Mouse (Mus musculus) retina, embryonic 14.5 days (tissue): ENCODE measurements at regions not wholly inside any gene's neighbourhood (a gene's known extent, or its start where the extent isn't known, plus 50 kb on each side); places are given as distances from the start of the nearest gene placed in this dataset.

Experiments
- DNase-seq: peaks from one replicate; pipeline ENCODE4 v3.0.0-alpha.2; 2015; ENCODE audit warnings: low spot score

DNA sequence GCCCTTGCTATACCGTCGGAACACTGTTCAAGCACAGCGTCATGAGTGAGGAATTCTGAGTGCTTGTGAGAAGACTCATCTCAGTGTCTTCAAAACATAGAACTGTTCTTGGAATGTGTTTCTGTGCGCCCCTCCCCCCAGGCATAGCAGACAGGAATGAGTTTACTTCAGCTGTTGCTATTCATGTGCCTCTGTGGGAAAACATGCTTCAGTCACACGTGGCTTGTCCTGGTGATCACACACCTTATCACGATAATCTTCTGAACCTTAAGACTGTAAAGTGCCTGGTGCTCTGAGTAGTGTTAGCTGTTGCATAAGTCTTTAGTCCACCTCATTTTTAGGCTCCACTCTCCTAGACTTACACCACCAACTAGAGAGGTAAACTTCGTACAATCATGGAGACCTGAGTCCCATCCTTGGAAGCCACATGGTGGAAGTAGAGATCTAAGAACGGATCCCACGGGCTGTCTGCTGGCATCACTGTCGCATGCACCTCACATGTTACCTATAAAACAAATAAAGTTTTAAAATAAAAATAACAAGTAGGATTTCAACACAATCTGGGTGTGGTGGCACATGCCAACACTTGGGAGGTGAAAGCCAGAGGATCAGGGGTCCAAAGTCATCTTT lies 1143.8 kb downstream of the 4930447A16Rik start:
- DNase-seq = no peak

DNA sequence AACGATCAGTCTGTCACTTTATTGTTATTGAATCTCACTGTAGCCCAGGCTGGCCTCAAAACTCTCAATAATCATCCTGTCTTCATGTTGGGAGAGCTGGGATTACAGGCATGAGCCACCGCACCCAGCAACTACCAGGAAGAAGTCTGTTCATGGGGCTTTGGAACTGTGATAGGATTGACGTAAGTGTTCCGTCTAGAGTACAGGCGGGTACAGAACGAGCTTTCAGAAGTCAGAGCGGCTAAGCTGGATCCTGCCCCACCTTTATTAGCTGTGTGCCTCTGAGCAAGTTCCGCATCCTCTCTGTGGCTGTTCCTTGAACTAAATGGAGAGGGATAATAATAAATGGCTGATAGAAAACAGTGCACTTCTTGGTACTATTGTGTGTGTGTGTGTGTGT lies 1144.8 kb downstream of the 4930447A16Rik start:
- no peak for DNase-seq

DNA sequence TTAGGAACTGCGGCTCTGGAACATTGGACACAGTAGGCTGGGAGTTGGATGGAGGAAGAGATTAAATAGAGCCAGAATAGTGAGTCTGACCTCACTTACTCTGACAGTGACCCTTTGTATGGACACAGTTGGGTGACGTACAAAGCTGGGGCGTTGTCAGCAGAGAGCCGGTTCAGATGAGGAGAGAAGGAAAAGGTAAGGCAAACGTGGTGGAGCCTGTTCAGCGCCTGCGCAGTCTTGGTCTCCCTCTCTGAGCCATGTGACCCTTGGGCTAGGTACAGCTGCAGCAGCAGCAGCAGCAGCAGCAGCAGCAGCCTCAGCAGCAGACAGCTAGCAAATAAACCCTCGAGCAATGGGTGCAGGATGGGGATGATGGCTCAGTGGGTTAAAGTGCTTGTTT lies 1145.4 kb downstream of the 4930447A16Rik start:
- DNase-seq = no peak

DNA sequence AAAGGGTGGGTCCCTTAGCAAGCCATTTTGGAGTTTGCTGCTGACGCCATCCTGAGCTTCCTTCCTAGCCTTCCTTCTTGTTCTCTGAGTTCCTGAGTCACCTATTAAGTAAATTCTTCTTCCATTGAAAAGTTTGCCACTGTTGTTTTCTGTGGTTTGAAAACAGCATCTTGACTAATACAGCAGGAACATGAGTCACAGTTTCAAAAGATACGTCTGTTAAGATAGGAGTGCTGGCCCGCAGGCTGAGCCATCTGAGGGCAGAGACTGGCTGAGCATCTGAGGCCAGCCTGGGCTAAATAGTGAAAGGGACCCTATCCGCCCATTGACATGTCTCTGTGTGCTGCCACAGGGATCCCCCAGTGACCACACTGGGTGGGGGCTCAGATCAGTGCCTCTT lies 1147.3 kb downstream of the 4930447A16Rik start:
- no peak for DNase-seq

DNA sequence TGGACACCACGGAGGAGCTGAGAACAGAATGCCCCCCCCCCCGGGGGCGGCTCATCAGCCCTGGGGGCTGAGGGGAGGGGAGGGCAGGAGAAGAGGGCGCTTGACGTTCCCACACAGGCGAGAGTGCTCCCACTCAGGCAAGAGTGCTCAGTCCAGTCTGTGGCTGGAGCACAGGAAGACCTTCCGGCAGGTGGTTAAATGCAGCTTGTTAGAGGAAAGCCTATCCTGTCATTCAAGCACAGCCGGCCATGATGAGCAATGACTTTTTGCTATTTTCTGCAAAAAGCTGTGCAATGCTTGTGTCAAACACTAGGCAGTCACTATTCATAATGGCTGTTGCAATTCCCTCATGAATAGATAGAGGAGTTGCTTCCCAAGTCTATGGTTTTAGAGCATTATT lies 1149.1 kb downstream of the 4930447A16Rik start:
- DNase-seq = no peak

DNA sequence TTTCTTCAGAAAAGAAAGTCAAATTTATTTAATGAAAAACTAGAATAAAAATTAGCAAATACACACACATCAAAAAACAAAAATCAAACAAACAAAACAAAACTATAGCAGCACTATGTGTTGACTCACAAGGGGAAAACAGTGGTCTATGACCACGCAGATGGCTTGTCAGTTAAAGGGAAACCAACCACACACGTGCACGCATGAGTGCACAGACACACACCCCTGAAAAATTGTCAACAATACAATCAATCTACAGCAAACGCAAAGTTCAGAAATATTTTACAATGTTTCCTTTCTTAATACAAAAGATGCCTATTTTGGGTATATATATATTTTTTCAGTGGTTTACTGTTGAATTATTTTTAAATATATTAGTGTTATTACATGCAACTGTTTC lies 1149.9 kb downstream of the 4930447A16Rik start:
- DNase-seq = no peak

DNA sequence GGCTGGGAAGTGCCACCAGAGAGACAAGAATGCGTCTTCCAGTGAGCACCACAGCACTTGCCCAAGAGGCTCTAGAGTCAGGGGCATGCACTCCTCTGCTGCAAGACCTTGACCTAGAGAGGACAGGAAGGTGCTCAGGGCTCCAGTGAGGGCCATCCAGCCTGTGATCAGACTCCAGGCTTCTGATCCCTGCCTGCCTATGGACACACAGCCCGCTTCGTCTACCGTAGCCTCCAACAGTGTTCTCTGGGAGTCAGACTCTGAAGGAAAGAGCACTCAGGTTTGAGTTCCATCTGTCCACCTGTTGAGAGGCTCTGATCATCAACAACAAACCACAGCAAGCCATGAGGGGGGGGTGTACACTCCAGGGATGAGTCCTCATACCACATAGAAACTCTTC lies 1152.3 kb downstream of the 4930447A16Rik start:
- DNase-seq = no peak

DNA sequence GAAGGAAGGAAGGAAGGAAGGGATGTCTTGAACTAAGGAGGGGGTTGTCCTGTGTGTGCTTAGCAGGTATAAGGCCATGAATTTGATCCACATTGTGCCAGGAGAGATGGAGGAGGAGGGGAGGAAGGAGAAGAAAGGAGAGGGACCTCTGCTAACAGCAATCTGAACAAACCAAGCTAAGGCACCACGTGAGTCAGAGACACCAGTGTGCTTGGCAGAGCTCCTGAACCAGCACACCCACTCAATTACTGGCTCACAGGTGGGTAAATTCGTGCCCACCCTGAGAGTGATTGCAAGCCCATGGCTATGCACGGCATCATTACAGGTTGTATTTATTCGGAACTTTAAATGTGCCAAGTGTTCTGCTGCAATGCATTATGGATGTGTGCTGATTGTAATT lies 1154.1 kb downstream of the 4930447A16Rik start:
- DNase-seq = no peak

DNA sequence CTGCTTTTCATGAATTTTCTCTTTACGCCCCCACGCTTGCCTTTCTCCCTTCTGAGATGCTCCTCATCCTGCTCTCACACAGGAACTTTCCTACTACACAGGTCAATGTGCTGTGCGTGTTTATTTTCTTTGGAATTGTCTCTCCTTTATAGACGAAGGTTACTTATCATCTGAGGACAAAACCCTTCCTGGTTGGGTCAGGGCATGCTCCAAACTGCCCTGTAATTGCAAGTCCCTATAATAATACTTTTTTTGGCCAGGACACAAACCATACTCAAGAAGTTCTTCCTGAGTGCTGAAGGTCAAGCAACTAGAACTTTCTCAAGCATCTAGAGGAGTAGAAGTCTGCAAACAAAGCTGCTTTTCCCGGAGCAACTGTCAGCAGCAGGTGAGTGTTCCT lies 1158.1 kb downstream of the 4930447A16Rik start:
- DNase-seq = no peak

DNA sequence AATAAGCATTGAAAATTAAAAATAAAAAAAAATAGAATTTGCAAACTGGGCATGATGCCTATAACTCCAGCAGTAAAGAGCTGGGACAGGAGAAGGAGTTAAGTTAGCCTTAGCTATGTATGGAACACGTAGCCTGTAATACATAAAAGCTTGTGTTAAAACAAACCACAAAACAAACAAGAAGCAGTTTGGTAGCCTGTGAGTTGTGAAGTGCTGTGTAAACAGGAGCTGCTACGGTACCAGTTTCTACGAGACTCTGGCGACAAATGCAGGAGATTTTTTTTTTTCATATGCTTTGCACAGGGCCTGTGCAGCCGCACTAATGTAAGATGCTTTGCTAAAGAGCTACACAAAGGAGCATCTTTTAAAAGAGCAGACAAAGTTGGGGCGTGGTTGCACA lies 1159.1 kb downstream of the 4930447A16Rik start:
- no peak for DNase-seq

DNA sequence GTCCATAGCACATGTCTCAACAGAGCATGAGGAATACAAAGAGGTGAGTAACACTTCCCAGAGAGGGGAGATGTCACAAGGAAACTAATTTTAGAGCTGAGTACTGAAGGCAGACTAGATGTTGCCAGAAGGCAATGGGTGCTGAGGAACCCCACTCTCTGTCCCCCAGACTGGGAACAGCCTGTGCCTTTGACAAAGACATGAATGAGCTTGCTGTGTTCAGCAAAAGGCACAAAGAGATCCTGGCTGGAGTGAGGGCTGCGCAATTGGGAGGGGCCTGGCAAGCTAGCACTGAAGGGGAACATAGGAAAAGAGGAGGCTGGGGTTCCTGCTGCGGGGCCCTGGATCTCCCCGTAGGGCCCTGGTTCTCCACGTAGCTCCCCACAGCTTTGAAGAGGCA lies 1160.3 kb downstream of the 4930447A16Rik start:
- no peak for DNase-seq

DNA sequence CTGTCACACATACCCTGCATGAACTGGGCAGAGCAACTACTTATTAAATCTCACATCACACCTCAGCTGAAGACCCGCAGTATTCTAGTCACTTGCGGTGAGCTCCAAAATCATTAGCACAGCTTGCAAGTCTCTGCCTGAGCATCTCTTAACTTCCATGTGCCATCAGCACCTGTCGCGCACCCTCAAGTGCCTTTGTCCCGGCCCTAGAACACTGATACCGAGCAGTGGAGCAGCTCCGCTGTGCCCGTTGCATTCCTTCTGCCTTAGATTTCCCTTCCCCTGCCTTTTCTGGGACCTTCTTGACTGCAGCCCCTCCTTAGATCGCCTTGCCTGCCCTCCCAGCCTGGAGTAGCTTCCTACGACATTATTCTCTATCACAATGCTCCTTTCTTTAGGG lies 1161.2 kb downstream of the 4930447A16Rik start:
- no peak for DNase-seq

DNA sequence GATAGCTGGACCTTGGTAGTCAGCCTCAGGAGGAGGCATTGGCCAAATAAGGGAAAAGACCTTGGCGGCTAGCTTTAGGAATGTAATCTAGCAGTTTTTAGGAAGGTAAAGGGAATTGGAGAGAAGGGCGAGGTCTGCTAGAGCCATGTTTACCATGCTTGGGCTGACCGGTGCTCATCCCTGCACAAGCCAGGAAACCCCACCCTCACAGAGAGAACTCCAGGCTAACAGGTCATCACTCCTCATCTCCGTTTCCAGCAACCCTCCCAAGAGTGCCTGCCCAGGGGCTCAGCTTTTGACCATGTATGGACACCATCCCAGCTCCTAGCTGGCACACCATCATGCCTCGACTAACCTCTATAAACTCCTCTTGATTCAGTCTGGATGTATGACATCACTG lies 1162.9 kb downstream of the 4930447A16Rik start:
- no peak for DNase-seq

DNA sequence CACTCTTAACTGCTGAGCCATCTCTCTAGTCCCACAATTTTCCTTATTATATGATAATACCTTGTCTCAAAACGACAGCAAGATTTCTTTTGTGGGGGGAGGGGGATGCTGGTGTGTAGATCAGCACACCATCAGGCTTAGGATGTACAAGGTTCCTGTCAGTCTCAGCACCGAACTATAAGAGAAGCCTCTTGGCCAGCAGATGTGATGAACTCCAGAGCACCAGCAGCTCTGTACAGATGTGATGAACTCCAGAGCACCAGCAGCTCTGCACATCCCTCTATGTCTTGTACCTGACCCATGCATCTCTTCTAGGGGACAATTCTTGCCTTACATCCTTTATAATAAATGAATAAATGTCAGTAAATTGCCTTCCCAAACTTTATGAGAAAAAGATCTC lies 1163.7 kb downstream of the 4930447A16Rik start:
- no peak for DNase-seq

DNA sequence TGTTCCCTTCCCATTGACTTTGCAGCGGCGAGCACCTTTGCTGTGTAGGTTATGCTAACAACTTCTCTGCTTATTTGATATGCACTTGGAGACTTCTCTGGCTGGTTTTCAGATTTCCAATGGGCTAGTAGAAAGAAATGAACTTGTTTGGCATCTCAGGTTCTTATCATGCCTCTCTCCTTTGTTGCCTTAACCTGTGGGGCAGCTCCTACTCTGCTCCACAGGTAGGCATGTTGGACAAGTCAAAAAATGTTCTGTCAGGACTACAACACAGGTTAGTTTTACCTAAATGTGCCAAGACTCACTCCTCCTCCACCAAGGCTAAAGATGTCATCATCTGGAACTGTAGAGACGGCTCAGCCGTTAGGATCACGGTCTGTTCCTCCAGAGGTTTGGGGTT lies 1164.3 kb downstream of the 4930447A16Rik start:
- no peak for DNase-seq

DNA sequence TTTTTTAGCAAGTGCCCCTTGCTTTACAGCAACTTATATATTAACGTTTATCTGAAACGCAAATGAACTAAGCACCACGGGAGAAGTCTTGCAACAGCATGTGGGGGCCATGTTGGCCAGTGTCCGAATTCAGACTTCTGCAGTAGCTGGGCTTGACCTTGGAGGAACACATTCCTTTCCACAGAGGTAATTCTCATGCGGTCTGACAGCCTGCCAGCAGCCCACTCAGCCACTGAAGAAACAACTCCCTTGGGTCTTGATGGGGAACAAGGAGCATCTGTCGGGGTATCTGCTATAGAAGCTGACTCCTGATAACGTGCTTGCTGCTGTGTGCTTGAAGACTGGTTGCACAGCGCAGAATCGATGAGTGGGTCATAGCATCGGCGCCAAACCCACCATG lies 1168.7 kb downstream of the 4930447A16Rik start:
- no peak for DNase-seq

DNA sequence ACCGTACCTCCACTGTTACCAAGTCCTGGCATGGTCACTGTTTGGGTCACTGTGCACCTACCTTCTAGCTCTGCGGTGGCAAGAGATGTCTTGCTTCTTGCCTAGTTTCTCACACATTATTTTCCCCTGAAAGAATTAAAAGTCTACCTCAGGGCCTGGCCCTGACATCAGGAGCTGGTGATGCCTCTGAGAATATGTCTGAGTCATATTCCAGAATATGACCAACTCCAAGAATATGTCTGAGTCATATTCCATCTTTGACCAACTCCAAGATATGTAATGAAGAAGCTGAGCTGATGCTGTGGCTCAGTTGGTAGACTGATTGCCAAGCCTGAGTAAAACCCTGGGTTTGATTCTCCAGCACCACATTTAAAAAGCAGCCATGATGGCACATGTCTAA lies 1169.4 kb downstream of the 4930447A16Rik start:
- no peak for DNase-seq

DNA sequence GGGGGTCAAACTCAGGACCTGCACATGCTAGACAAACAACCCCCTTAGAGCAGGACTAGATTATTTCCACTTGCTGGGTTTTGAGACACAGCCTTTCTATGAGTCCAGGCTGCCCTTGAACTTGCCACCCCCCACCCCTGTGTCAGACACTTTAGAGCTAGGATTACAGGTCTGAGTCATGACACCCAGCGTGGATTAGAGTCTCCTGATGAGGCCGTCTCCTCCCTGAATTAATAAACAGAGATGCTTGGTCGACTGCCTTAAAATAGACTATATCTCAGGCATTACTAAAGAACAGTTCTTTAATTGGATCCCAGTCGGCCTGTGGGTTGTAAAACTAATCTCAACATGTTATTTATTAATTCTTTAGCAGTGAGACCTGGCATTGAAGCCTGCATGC lies 1170.5 kb downstream of the 4930447A16Rik start:
- no peak for DNase-seq

DNA sequence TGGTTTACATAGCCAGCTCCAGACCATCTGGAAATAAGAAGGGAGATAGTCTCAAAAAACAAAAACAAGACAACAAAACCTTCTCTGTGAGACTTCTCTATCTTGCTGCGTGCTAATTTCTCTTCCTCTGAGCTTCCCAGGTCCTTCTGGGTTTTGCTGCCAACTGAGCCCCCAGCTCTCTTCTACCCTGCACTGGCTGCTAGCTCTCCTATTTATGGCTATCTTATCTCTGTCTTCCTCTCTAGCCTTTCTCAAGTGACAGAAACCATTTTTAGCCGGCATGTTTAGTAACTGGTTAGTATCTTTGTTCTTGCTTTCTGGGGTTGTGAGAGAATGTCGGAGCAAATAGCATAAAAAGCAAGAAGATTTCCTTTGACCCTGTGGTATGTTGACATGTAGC lies 1172.1 kb downstream of the 4930447A16Rik start:
- DNase-seq = no peak

DNA sequence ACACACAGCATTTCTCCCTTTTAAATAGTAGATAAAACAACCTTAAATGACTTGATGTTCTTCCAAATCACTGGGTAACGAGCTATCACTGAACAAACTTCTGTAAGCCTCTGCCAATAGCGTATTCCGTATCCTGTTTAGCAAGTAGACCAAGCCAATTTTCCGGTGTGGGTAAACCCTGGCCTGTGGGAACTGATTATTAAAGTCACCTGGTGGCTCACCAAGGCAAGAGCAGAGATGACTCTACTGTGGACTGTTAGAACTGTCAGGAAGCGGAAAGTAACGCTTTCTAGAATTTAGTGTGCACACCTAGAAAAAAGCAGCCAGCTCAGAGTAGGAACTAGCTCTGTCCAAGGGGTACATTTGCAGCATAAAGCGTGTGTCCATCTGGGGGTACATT lies 1176.1 kb downstream of the 4930447A16Rik start:
- no peak for DNase-seq

DNA sequence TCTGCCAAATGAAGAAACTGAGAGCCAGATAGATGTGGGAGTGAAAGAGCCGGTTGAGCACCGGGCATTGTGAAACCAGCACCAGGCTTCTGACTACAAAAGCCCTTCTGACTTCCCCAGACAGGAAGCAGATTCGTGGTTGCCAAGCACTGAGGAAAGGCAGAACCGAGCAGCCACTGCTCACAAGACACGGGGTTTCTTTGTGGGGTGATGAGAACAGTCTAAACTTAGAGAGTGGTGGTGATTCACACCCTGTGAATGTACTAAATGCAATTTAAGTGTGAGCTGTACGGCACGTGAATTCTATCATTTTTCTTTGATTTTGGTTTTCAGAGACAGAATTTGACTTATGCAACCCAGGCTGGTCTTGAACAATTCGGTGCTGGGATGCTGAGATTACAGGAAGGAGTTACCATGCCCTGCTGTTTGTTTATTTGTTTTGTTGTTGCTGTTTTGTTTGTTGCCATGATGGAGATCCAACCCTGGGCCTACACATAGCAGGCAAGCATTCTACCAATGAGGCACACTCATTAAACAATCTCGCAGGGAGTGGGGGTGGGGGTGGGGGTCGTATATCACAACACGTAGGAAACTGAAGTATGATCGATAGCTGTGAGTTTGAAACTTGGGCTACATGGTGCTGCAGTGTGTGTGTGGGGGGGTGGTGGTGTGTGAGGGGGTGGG lies 1177.0 kb downstream of the 4930447A16Rik start:
- no peak for DNase-seq

DNA sequence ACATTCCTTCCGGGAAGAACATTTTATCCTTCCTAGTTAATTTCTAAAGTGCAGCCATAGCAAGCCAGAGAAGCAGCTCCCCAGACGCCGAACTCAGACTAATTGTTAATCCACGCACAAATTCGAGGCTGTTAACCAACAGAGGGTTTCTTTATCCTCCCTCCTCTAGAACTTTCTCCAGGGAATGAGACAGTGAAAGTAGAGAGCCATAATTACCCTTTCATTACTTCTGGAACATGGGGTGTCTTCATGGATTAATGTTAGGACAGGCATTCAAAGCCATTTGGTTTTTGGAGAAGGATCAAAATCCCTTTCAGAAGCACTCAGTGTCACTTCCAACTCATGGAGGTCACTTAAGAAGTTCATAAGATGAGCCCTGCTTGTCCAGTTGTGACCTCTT lies 1178.6 kb downstream of the 4930447A16Rik start:
- DNase-seq = peak; percentile 9

DNA sequence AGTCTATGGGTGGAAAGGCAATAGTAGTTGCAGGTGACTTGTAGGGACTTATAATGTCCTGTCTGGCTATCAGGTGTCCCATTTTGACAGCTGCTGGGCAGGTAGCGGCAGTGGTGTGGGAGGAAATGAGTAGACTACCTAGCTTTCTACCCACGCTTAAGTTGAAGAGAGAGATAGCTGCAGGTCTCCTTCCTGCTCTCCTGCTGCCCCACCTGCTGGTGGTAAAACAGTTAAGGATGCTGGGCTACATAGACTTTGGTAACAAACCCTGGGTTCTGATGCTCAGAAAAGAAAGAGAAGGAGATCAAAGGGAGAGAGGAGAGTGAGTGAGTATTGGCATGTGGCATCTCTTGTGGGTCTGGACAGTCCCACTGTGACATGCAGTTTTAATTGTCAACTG lies 1182.0 kb downstream of the 4930447A16Rik start:
- DNase-seq = no peak

DNA sequence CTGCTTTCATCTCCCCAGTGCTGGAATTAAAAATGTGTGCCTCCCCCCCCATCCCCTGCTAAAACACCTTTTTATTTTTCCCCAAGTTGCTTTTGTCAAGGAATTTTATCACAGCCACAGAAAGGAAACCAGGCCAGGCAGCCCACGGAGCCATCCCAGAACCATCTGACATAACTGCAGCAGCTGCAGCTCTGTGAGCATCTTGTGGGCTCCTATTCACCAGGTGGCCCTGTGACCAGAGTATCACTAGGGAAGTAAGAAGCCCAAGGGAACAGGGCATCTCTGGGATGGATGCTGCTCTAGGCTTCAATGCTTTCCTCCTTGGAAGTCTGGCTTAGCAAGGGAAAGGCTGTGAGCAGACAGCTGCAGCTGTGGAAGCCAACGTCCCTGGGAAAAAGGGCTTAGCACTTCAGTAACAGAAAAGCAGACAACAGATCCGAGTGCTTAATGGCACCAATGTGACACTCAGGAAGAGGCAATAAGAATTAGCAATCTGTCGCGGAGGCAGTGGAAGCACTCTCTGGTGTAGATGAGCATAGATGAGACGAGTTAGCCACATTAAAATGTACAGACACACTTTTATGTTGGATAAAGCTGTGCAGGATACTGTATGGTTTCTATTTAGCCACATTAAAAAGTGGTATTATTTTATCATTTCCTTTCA lies 1183.0 kb downstream of the 4930447A16Rik start:
- no peak for DNase-seq
